Mouse (Mus musculus) kidney, embryonic 15.5 days (tissue): ENCODE data around the gene Arpc2. TPM values are rescaled to one million over a fixed set of nuclear protein-coding genes. Genes with fewer than 3 reads are reported as not detected.

Experiments used
- ATAC-seq: fragments of 200-750 bp; cut with Nextera tagmentation; replicated peaks from 2 replicates; pipeline ENCODE4 v1.8.0; 2017; ENCODE audit warnings: moderate TSS enrichment; ENCODE audit not compliant: low FRiP score
- H3K27ac ChIP-seq: fragments of 300-500 bp; sonication (generic); 2 replicates; pipeline ENCODE4 v1.5.1; 2015; ENCODE audit warnings: mild to moderate bottlenecking, inconsistent platforms
- H3K27me3 ChIP-seq: fragments of 300-500 bp; sonication (generic); 2 replicates; pipeline ENCODE4 v1.6.1; 2015; ENCODE audit warnings: inconsistent platforms
- H3K36me3 ChIP-seq: fragments of 300-500 bp; sonication (generic); 2 replicates; pipeline ENCODE4 v1.6.1; 2015; ENCODE audit warnings: inconsistent platforms
- H3K4me1 ChIP-seq: fragments of 300-500 bp; sonication (generic); 2 replicates; pipeline ENCODE4 v1.6.1; 2015; ENCODE audit warnings: inconsistent platforms
- H3K4me2 ChIP-seq: fragments of 300-500 bp; sonication (generic); 2 replicates; pipeline ENCODE4 v1.6.1; 2015; ENCODE audit warnings: moderate library complexity, mild to moderate bottlenecking, inconsistent platforms
- H3K4me3 ChIP-seq: fragments of 300-500 bp; sonication (generic); replicated peaks from 2 replicates; pipeline ENCODE4 v1.5.1; 2015; ENCODE audit warnings: mild to moderate bottlenecking, inconsistent platforms
- H3K9ac ChIP-seq: fragments of 300-500 bp; sonication (generic); 2 replicates; pipeline ENCODE4 v1.6.1; 2015; ENCODE audit warnings: mild to moderate bottlenecking, inconsistent platforms
- H3K9me3 ChIP-seq: fragments of 300-500 bp; sonication (generic); replicated peaks from 2 replicates; pipeline ENCODE4 v1.6.1; 2016; ENCODE audit warnings: inconsistent platforms
- WGBS: fragments of 180-500 bp; shearing (Covaris S2); methylation state at CpG from one replicate; pipeline ENCODE4 v1.1.7; 2015; ENCODE audit warnings: mixed read lengths; 5-methylcytosine and 5-hydroxymethylcytosine counted together
- polyA plus RNA-seq: library from polyadenylated mRNA; unstranded; fragments of >200 nt; fragmentation: Nextera tagmentation; extraction: Ambion mirVana; gene quantifications from 2 replicates; pipeline ENCODE4 v1.2.1, GENCODE M21; 2015

Gene Arpc2
- polyA plus RNA-seq, 1 experiment from 2014 or later = 446 TPM

GRCm38 (mm10) chr1:74277883-74278537 lies 42.1 kb downstream of the Arpc2 start:
- H3K4me1 ChIP-seq = peaks cover 53% of the 10 kb centered on the region
- peak; percentile 27 for ATAC-seq
- peaks cover 46% of the 10 kb centered on the region for H3K36me3 ChIP-seq
- H3K9ac ChIP-seq = 0 out of 2 replicates have a peak overlapping the region, but pooled peaks have one; percentile 14
- no peaks in the 10 kb centered on the region for H3K9me3 ChIP-seq
- peak overlapping the region; percentile 7; the same call in 1 of the 2 replicates for H3K4me2 ChIP-seq
- 29% methylated on average over 8 of the region's 8 CpGs for WGBS
- peak overlapping the region; percentile 34 for H3K27ac ChIP-seq
- no peaks in the 10 kb centered on the region for H3K27me3 ChIP-seq
- H3K4me3 ChIP-seq = no peak overlapping the region

- 87% methylated on average over 10 of the region's 10 CpGs for WGBS
- no peak for ATAC-seq
- Histone ChIP-seq H3K27me3 (no peaks in the 10 kb centered on the region), H3K4me3 (no peak within 1 kb of the TSS), H3K27ac (peak within 1 kb of the TSS; percentile 34), H3K4me2 (peak within 1 kb of the TSS; percentile 7; the same call in 1 of the 2 replicates), H3K36me3 (peaks cover 49% of the 10 kb centered on the region), H3K4me1 (peaks cover 58% of the 10 kb centered on the region), H3K9ac (0 out of 2 replicates have a peak within 1 kb of the TSS, but pooled peaks have one; percentile 14), H3K9me3 (no peaks in the 10 kb centered on the region)
Measured at GRCm38 (mm10) chr1:74278538-74278937, 42.7 kb downstream of the Arpc2 start, which contains the start of gene Gpbar1. Gene Gpbar1 (plus strand): TSS chr1:74278550.

- Histone ChIP-seq H3K4me1 (peaks cover 60% of the 10 kb centered on the region), H3K9me3 (no peaks in the 10 kb centered on the region), H3K27me3 (no peaks in the 10 kb centered on the region), H3K36me3 (peaks cover 49% of the 10 kb centered on the region), H3K4me3 (no peak overlapping the region), H3K9ac (no peak overlapping the region), H3K4me2 (no peak overlapping the region), H3K27ac (no peak overlapping the region)
- 83% methylated on average over 11 of the region's 11 CpGs for WGBS
- ATAC-seq = no peak
Measured at GRCm38 (mm10) chr1:74278988-74279387, 43.1 kb downstream of the Arpc2 start.

GRCm38 (mm10) chr1:74280591-74281325 lies 44.9 kb downstream of the Arpc2 start:
- Histone ChIP-seq H3K27ac (no peak overlapping the region), H3K27me3 (no peaks in the 10 kb centered on the region), H3K4me1 (peaks cover 51% of the 10 kb centered on the region), H3K4me2 (no peak overlapping the region), H3K9me3 (no peaks in the 10 kb centered on the region), H3K9ac (no peak overlapping the region), H3K36me3 (peaks cover 49% of the 10 kb centered on the region), H3K4me3 (no peak overlapping the region)
- 91% methylated on average over 14 of the region's 14 CpGs for WGBS
- no peak for ATAC-seq

GRCm38 (mm10) chr1:74281372-74281771 lies 45.5 kb downstream of the Arpc2 start:
- no peaks in the 10 kb centered on the region for H3K27me3 ChIP-seq
- H3K36me3 ChIP-seq = peaks cover 51% of the 10 kb centered on the region
- no peak overlapping the region for H3K4me2 ChIP-seq
- H3K4me3 ChIP-seq = no peak overlapping the region
- WGBS = 97% methylated on average over 2 of the region's 2 CpGs
- no peak overlapping the region for H3K9ac ChIP-seq
- no peak for ATAC-seq
- H3K4me1 ChIP-seq = peaks cover 55% of the 10 kb centered on the region
- H3K9me3 ChIP-seq = no peaks in the 10 kb centered on the region
- H3K27ac ChIP-seq = no peak overlapping the region

- Histone ChIP-seq H3K4me1 (peaks cover 55% of the 10 kb centered on the region), H3K27me3 (no peaks in the 10 kb centered on the region), H3K9ac (no peak overlapping the region), H3K4me3 (no peak overlapping the region), H3K9me3 (no peaks in the 10 kb centered on the region), H3K4me2 (no peak overlapping the region), H3K27ac (no peak overlapping the region), H3K36me3 (peaks cover 56% of the 10 kb centered on the region)
- ATAC-seq = no peak
- 95% methylated on average over 8 of the region's 8 CpGs for WGBS
Measured at GRCm38 (mm10) chr1:74281886-74282285, 46.0 kb downstream of the Arpc2 start.

- Histone ChIP-seq H3K36me3 (peaks cover 64% of the 10 kb centered on the region), H3K4me3 (peak overlapping the region; percentile 6; the same call in 1 of the 2 replicates), H3K27ac (no peak overlapping the region), H3K4me1 (peaks cover 46% of the 10 kb centered on the region), H3K4me2 (peak overlapping the region; percentile 76), H3K9me3 (no peaks in the 10 kb centered on the region), H3K9ac (no peak overlapping the region), H3K27me3 (no peaks in the 10 kb centered on the region)
- WGBS = 91% methylated on average over 10 of the region's 10 CpGs
- ATAC-seq = no peak
Measured at GRCm38 (mm10) chr1:74282896-74283625, 47.2 kb downstream of the Arpc2 start.

GRCm38 (mm10) chr1:74283686-74284463 lies 48.0 kb downstream of the Arpc2 start:
- H3K36me3 ChIP-seq = peaks cover 68% of the 10 kb centered on the region
- H3K4me1 ChIP-seq = peaks cover 40% of the 10 kb centered on the region
- H3K4me3 ChIP-seq = peak overlapping the region; percentile 92
- H3K9me3 ChIP-seq = no peaks in the 10 kb centered on the region
- peak overlapping the region; percentile 86 for H3K9ac ChIP-seq
- H3K27ac ChIP-seq = peak overlapping the region; percentile 89
- WGBS = 10% methylated on average over 15 of the region's 15 CpGs
- peak; percentile 61 for ATAC-seq
- H3K27me3 ChIP-seq = no peaks in the 10 kb centered on the region
- peak overlapping the region; percentile 76 for H3K4me2 ChIP-seq

- ATAC-seq = peak; percentile 97
- WGBS = under 1% methylated on average over 55 of the region's 56 CpGs
Measured at GRCm38 (mm10) chr1:74284543-74285160, 48.8 kb downstream of the Arpc2 start, which contains the start of the genes Aamp and Pnkd. Gene Aamp (minus strand): TSS chr1:74284738. Gene Pnkd (plus strand): TSS chr1:74284930.

GRCm38 (mm10) chr1:74285212-74286010 lies 49.5 kb downstream of the Arpc2 start:
- H3K9me3 ChIP-seq = no peaks in the 10 kb centered on the region
- no peaks in the 10 kb centered on the region for H3K27me3 ChIP-seq
- peak overlapping the region; percentile 80 for H3K4me2 ChIP-seq
- 5% methylated on average over 23 of the region's 23 CpGs for WGBS
- peak overlapping the region; percentile 92 for H3K4me3 ChIP-seq
- peaks cover 68% of the 10 kb centered on the region for H3K36me3 ChIP-seq
- ATAC-seq = no peak; the same call in 1 of the 2 replicates
- H3K4me1 ChIP-seq = peaks cover 39% of the 10 kb centered on the region
- H3K27ac ChIP-seq = peak overlapping the region; percentile 30; the same call in 1 of the 2 replicates
- peak overlapping the region; percentile 66 for H3K9ac ChIP-seq

More at GRCm38 (mm10) chr1:74284543-74285160, 48.8 kb downstream of the Arpc2 start, which contains the start of the genes Aamp and Pnkd:
- peak within 1 kb of the TSS; percentile 80 for H3K4me2 ChIP-seq
- peak within 1 kb of the TSS; percentile 86 for H3K9ac ChIP-seq
- H3K4me1 ChIP-seq = peaks cover 39% of the 10 kb centered on the region
- peak within 1 kb of the TSS; percentile 92 for H3K4me3 ChIP-seq
- H3K27ac ChIP-seq = peak within 1 kb of the TSS; percentile 89
- H3K36me3 ChIP-seq = peaks cover 68% of the 10 kb centered on the region
- no peaks in the 10 kb centered on the region for H3K27me3 ChIP-seq
- H3K9me3 ChIP-seq = no peaks in the 10 kb centered on the region
